Mouse (Mus musculus) bone marrow macrophage, adult 2 months (primary cell): ENCODE measurements at regions not wholly inside any gene's neighbourhood (a gene's known extent, or its start where the extent isn't known, plus 50 kb on each side); places are given as distances from the start of the nearest gene placed in this dataset.

Source experiments
- H3K27ac ChIP-seq: 2 replicates; pipeline ENCODE4 v1.5.1; 2012; ENCODE audit warnings: low read depth, low read length; ENCODE audit not compliant: insufficient read depth
- H3K4me1 ChIP-seq: 2 replicates; pipeline ENCODE4 v1.6.1; 2012; ENCODE audit warnings: low read length; ENCODE audit not compliant: control insufficient read depth, insufficient read depth
- H3K4me3 ChIP-seq: 2 replicates; pipeline ENCODE4 v1.5.1; 2012; ENCODE audit warnings: mild to moderate bottlenecking, low read length, moderate library complexity; ENCODE audit not compliant: insufficient read depth
- CTCF ChIP-seq: IDR thresholded peaks from 2 replicates; pipeline ENCODE4 v1.5.1; 2012; ENCODE audit warnings: low read depth, mild to moderate bottlenecking, low read length, moderate library complexity
- POLR2A ChIP-seq: IDR thresholded peaks from 2 replicates; pipeline ENCODE4 v1.6.1; 2012; ENCODE audit warnings: mild to moderate bottlenecking, low read depth, low read length, borderline replicate concordance

DNA sequence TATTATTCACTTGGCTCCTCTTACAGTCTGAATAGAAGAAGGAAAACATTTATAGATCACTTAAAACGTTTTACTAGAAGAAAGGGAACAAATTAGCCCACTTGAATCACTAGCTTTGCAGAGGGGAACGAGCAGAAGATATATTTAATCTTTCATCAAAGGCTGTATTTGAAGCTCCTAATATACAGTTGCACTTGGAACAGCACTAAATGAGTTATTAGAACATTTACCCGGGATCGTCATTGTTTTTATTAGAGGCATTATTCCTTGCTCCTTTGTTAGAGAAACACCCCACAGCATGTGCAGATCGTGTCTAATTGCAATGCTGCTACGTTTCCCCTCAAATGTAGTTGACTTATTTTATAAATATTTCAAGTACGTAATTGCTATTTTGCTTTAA is 127.5 kb upstream of the Pgrmc2 start:
- Histone ChIP-seq H3K4me1 (no peaks in the 10 kb centered on the region), H3K27ac (no peak overlapping the region), H3K4me3 (no peak overlapping the region)
- TF ChIP-seq CTCF (no peak), POLR2A (no peak)

DNA sequence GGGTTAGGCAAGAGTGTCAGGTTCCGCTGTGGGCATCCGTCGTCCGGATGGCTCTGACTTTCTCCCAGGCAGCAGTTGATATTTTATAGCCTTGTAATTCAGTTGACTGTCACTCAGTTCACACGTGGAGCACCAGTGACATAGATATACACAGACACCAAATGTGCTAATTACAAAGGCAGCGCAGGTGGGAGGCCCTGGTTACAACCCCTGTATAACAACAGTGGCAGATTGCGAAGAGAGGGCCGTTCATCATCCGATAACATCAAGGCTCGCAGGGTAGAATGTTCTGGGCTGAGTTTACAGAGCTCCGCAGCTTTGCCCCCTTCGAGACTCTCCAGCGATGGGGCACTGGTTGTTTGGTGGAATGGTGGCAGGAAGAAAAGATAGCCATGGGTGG is 120.0 kb upstream of the Pgrmc2 start:
- Histone ChIP-seq H3K4me3 (no peak overlapping the region), H3K4me1 (no peaks in the 10 kb centered on the region), H3K27ac (no peak overlapping the region)
- TF ChIP-seq CTCF (no peak), POLR2A (no peak)

DNA sequence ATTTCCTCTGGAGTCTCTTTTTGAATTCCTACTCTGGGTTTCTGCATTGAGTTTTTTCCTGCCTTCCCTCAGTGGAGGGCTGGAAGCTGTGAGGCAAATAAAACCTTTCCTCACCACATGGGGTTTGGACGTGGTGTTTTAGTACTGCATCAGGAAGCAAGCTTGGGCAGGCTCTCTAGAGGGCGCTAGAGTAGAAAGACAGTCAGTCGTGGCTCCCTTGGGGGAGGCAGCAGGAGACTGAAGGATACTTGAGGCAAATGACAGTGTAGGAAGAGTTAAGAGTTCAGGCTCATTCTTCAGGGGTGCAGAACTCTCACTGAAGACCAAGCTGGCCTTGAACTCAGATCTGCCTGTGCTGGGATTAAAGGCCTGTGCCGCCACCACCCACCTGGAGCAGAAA is 118.9 kb upstream of the Pgrmc2 start:
- no peak for TF ChIP-seq POLR2A
- 0 out of 2 replicates have a peak, but pooled peaks have one; percentile 31 for TF ChIP-seq CTCF
- H3K4me3 ChIP-seq: no peak overlapping the region
- no peak overlapping the region for H3K27ac ChIP-seq
- no peaks in the 10 kb centered on the region for H3K4me1 ChIP-seq

GRCm38 (mm10) chr3:41200026-41200425 is 117.2 kb upstream of the Pgrmc2 start:
- no peak overlapping the region for H3K4me3 ChIP-seq
- H3K27ac ChIP-seq: no peak overlapping the region
- no peak for TF ChIP-seq POLR2A
- peaks cover 9% of the 10 kb centered on the region for H3K4me1 ChIP-seq

- Histone ChIP-seq H3K4me3 (no peak overlapping the region), H3K27ac (no peak overlapping the region), H3K4me1 (peaks cover 20% of the 10 kb centered on the region)
- TF ChIP-seq POLR2A (no peak), CTCF (no peak)
These were observed 115.5 kb upstream of the Pgrmc2 start for GRCm38 (mm10) chr3:41198216-41198976.

DNA sequence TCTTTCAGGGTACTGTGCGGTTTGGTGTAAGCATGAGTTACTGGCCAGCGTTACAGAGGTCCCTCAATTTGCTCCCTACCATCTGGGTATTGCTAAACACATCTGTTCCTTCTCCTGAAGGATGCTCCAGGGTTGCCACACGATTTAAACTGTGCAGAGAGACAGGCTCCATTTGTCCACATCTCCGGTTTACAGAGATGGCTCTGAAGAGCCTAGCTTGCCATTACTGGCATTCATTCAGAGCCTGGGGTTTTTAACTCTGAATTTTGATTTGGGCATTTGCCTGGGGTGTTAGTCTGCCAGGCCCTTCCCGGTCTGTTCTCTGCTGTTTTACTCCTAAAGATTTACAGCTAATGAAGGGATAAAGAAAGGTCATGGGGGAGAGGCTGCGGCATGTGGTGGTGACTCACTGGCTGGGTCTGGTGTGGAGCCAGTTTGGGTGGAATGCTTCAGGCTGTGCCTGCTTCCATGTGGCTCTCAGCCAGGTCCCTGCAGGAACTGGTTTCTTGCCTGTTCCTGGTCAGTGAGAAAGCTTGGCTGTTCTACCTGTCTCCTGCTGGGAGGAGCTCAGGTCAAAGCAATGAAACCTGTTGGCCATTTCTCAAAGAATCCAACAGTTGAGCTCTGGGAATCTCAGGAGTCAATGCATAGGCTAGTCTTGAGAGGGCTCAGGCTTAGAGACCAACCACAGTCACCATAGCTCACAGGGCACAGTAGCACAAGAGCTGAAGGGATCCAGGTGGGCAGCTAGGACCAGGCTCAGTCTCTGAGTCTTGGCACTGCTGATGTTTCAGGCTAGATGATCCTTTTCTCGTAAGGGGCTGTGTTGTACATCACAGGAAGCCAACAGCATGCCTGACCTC is 112.5 kb upstream of the Pgrmc2 start:
- Histone ChIP-seq H3K27ac (peak overlapping the region; percentile 33), H3K4me1 (peaks cover 20% of the 10 kb centered on the region), H3K4me3 (no peak overlapping the region)
- TF ChIP-seq POLR2A: no peak
- TF ChIP-seq CTCF: no peak

- H3K4me1 ChIP-seq: peaks cover 20% of the 10 kb centered on the region
- TF ChIP-seq CTCF: no peak
- no peak for TF ChIP-seq POLR2A
These were observed 111.7 kb upstream of the Pgrmc2 start for GRCm38 (mm10) chr3:41194311-41195112.

DNA sequence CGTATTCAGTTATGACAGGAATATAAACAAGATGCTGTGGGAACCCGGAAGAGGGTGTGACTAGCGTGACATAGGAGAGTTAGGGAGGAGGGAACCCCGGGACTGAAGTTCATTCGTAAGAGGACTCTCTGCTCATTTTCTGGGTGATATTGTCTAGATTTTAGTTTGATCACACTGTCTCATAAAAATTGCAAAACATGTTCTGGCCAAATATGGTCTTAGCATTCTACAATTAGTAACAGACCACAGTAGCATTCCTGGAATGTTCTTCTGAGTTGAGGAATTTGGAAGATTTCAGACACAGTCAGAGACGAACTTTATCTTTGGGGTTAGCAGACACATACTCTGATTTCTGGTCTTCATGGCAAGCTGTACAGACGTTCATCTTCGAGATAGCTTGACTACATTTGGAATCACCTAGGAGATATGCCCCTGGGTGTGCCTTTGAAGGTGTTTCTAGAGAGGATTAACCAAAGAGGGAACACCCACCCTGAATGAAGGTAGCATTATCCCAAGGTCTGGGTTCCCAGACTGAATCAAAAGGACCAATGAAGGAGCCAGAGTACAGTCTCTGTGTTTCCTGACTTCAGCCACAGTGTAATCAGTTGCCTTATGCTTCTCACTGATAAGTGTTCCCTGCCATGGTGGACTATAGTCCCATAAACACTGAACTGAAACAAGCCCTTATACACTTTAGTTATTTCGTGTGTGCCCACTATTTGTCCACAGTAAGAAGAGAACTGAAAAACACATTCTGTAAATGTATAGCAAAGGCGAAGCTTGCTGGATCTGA is 102.7 kb upstream of the Pgrmc2 start:
- no peak for TF ChIP-seq POLR2A
- TF ChIP-seq CTCF: no peak
- H3K4me3 ChIP-seq: no peak overlapping the region
- H3K27ac ChIP-seq: no peak overlapping the region
- H3K4me1 ChIP-seq: no peaks in the 10 kb centered on the region

More at GRCm38 (mm10) chr3:41194311-41195112, 111.7 kb upstream of the Pgrmc2 start:
- Histone ChIP-seq H3K27ac (no peak overlapping the region), H3K4me3 (no peak overlapping the region)

GRCm38 (mm10) chr3:41184375-41184774 is 101.5 kb upstream of the Pgrmc2 start:
- Histone ChIP-seq H3K27ac (no peak overlapping the region), H3K4me1 (no peaks in the 10 kb centered on the region), H3K4me3 (no peak overlapping the region)
- no peak for TF ChIP-seq POLR2A
- TF ChIP-seq CTCF: no peak
